Mouse (Mus musculus) intestine, embryonic 16.5 days (tissue): ENCODE measurements at regions not wholly inside any gene's neighbourhood (a gene's known extent, or its start where the extent isn't known, plus 50 kb on each side); places are given as distances from the start of the nearest gene placed in this dataset.

Experiments
- ATAC-seq: fragments of 200-750 bp; cut with Nextera tagmentation; 2 replicates; pipeline ENCODE4 v1.8.0; 2017; ENCODE audit warnings: moderate TSS enrichment, moderate library complexity
- H3K27ac ChIP-seq: fragments of 300-500 bp; sonication (generic); 2 replicates; pipeline ENCODE4 v1.5.1; 2014; ENCODE audit warnings: mild to moderate bottlenecking, low read length
- H3K27me3 ChIP-seq: fragments of 300-500 bp; sonication (generic); replicated peaks from 2 replicates; pipeline ENCODE4 v1.6.1; 2014; ENCODE audit warnings: low read length, control low read depth, mixed read lengths; ENCODE audit not compliant: control insufficient read depth, insufficient read depth
- H3K36me3 ChIP-seq: fragments of 300-500 bp; sonication (generic); 2 replicates; pipeline ENCODE4 v1.6.1; 2014; ENCODE audit warnings: low read length, control low read depth; ENCODE audit not compliant: control insufficient read depth, insufficient read depth
- H3K4me1 ChIP-seq: fragments of 300-500 bp; sonication (generic); 2 replicates; pipeline ENCODE4 v1.6.1; 2014; ENCODE audit warnings: low read length, control low read depth, mixed read lengths; ENCODE audit not compliant: control insufficient read depth, insufficient read depth
- H3K4me2 ChIP-seq: fragments of 300-500 bp; sonication (generic); 2 replicates; pipeline ENCODE4 v1.6.1; 2014; ENCODE audit warnings: low read depth, low read length, control low read depth
- H3K4me3 ChIP-seq: fragments of 300-500 bp; sonication (generic); 2 replicates; pipeline ENCODE4 v1.5.1; 2014; ENCODE audit warnings: mild to moderate bottlenecking, low read length
- H3K9ac ChIP-seq: fragments of 300-500 bp; sonication (generic); 2 replicates; pipeline ENCODE4 v1.6.1; 2014; ENCODE audit warnings: low read depth, low read length
- H3K9me3 ChIP-seq: fragments of 300-500 bp; sonication (generic); 2 replicates; pipeline ENCODE4 v1.6.1; 2016; ENCODE audit warnings: low read length, control low read depth; ENCODE audit not compliant: control insufficient read depth
- WGBS: fragments of 180-500 bp; shearing (Covaris S2); extraction: QIAGEN DNeasy Blood & Tissue Kit; methylation state at CpG from one replicate; pipeline ENCODE4 v1.1.7; 2014; 5-methylcytosine and 5-hydroxymethylcytosine counted together

GRCm38 (mm10) chr9:113415511-113415931 lies 292.5 kb downstream of the Pdcd6ip start:
- H3K36me3 ChIP-seq: no peaks in the 10 kb centered on the region
- WGBS: 33% methylated on average over 5 of the region's 5 CpGs
- H3K27ac ChIP-seq: no peak overlapping the region
- H3K27me3 ChIP-seq: no peaks in the 10 kb centered on the region
- no peaks in the 10 kb centered on the region for H3K9me3 ChIP-seq
- H3K4me2 ChIP-seq: no peak overlapping the region
- H3K4me3 ChIP-seq: no peak overlapping the region
- ATAC-seq: no peak
- 0 out of 2 replicates have a peak, but pooled peaks cover 5% of the 10 kb centered on the region for H3K4me1 ChIP-seq
- no peak overlapping the region for H3K9ac ChIP-seq

GRCm38 (mm10) chr9:113414690-113415089 lies 293.4 kb downstream of the Pdcd6ip start:
- no peaks in the 10 kb centered on the region for H3K9me3 ChIP-seq
- ATAC-seq: no peak
- 65% methylated on average over 1 of the region's 1 CpGs for WGBS
- H3K4me2 ChIP-seq: no peak overlapping the region
- H3K4me3 ChIP-seq: no peak overlapping the region
- H3K27me3 ChIP-seq: no peaks in the 10 kb centered on the region
- H3K27ac ChIP-seq: no peak overlapping the region
- H3K9ac ChIP-seq: no peak overlapping the region
- no peaks in the 10 kb centered on the region for H3K36me3 ChIP-seq
- 0 out of 2 replicates have a peak, but pooled peaks cover 5% of the 10 kb centered on the region for H3K4me1 ChIP-seq

GRCm38 (mm10) chr9:113413851-113414250 lies 294.2 kb downstream of the Pdcd6ip start:
- Histone ChIP-seq H3K9me3 (no peaks in the 10 kb centered on the region), H3K4me1 (0 out of 2 replicates have a peak, but pooled peaks cover 5% of the 10 kb centered on the region), H3K4me3 (no peak overlapping the region), H3K36me3 (no peaks in the 10 kb centered on the region), H3K27me3 (no peaks in the 10 kb centered on the region), H3K9ac (no peak overlapping the region), H3K4me2 (no peak overlapping the region), H3K27ac (no peak overlapping the region)
- 46% methylated on average over 3 of the region's 3 CpGs for WGBS
- no peak for ATAC-seq

GRCm38 (mm10) chr9:113411638-113412037 lies 296.4 kb downstream of the Pdcd6ip start:
- H3K27ac ChIP-seq: no peak overlapping the region
- no peak overlapping the region for H3K4me3 ChIP-seq
- WGBS: 85% methylated on average over 4 of the region's 4 CpGs
- ATAC-seq: no peak
- no peaks in the 10 kb centered on the region for H3K27me3 ChIP-seq
- H3K9me3 ChIP-seq: no peaks in the 10 kb centered on the region
- H3K4me1 ChIP-seq: 0 out of 2 replicates have a peak, but pooled peaks cover 5% of the 10 kb centered on the region
- H3K36me3 ChIP-seq: no peaks in the 10 kb centered on the region
- no peak overlapping the region for H3K9ac ChIP-seq
- no peak overlapping the region for H3K4me2 ChIP-seq

- no peak overlapping the region for H3K4me3 ChIP-seq
- H3K9ac ChIP-seq: no peak overlapping the region
- ATAC-seq: no peak
- H3K36me3 ChIP-seq: no peaks in the 10 kb centered on the region
- 83% methylated on average over 4 of the region's 4 CpGs for WGBS
- no peaks in the 10 kb centered on the region for H3K9me3 ChIP-seq
- H3K4me2 ChIP-seq: no peak overlapping the region
- no peaks in the 10 kb centered on the region for H3K27me3 ChIP-seq
- no peak overlapping the region for H3K27ac ChIP-seq
- no peaks in the 10 kb centered on the region for H3K4me1 ChIP-seq
These were observed 299.5 kb downstream of the Pdcd6ip start for GRCm38 (mm10) chr9:113408521-113408920.

- Histone ChIP-seq H3K27me3 (no peaks in the 10 kb centered on the region), H3K9ac (no peak overlapping the region), H3K4me2 (no peak overlapping the region), H3K4me3 (no peak overlapping the region), H3K36me3 (no peaks in the 10 kb centered on the region), H3K9me3 (no peaks in the 10 kb centered on the region), H3K27ac (no peak overlapping the region), H3K4me1 (no peaks in the 10 kb centered on the region)
- no peak for ATAC-seq
- 87% methylated on average over 3 of the region's 3 CpGs for WGBS
These were observed 313.7 kb downstream of the Pdcd6ip start for GRCm38 (mm10) chr9:113394320-113394719.

GRCm38 (mm10) chr9:113387356-113387755 lies 320.7 kb downstream of the Pdcd6ip start:
- WGBS: 60% methylated on average over 12 of the region's 12 CpGs

GRCm38 (mm10) chr9:113381591-113382110 lies 326.4 kb downstream of the Pdcd6ip start:
- no peaks in the 10 kb centered on the region for H3K36me3 ChIP-seq
- H3K4me2 ChIP-seq: no peak overlapping the region
- no peaks in the 10 kb centered on the region for H3K27me3 ChIP-seq
- no peaks in the 10 kb centered on the region for H3K9me3 ChIP-seq
- ATAC-seq: no peak
- H3K4me1 ChIP-seq: no peaks in the 10 kb centered on the region
- H3K27ac ChIP-seq: no peak overlapping the region
- no peak overlapping the region for H3K4me3 ChIP-seq
- WGBS: 52% methylated on average over 13 of the region's 13 CpGs
- H3K9ac ChIP-seq: no peak overlapping the region

More at GRCm38 (mm10) chr9:113387356-113387755, 320.7 kb downstream of the Pdcd6ip start:
- no peaks in the 10 kb centered on the region for H3K4me1 ChIP-seq
- no peaks in the 10 kb centered on the region for H3K9me3 ChIP-seq
- no peak for ATAC-seq
- no peaks in the 10 kb centered on the region for H3K36me3 ChIP-seq
- H3K9ac ChIP-seq: no peak overlapping the region
- H3K4me2 ChIP-seq: no peak overlapping the region
- H3K4me3 ChIP-seq: no peak overlapping the region
- H3K27ac ChIP-seq: no peak overlapping the region
- H3K27me3 ChIP-seq: no peaks in the 10 kb centered on the region

GRCm38 (mm10) chr9:113380408-113381129 lies 327.5 kb downstream of the Pdcd6ip start:
- Histone ChIP-seq H3K4me3 (no peak overlapping the region), H3K36me3 (no peaks in the 10 kb centered on the region), H3K27ac (no peak overlapping the region), H3K9ac (no peak overlapping the region), H3K27me3 (no peaks in the 10 kb centered on the region), H3K9me3 (no peaks in the 10 kb centered on the region), H3K4me1 (no peaks in the 10 kb centered on the region), H3K4me2 (no peak overlapping the region)
- ATAC-seq: no peak
- WGBS: 63% methylated on average over 17 of the region's 17 CpGs
